Mouse (Mus musculus) kidney, embryonic 14.5 days (tissue): ENCODE results near the gene Dok3. TPM values are rescaled to one million over a fixed set of nuclear protein-coding genes. Genes with fewer than 3 reads are reported as not detected.
"Not testable (repeated sequence)": the region's sequence is repeated elsewhere in the genome, so short reads cannot be mapped to it uniquely, and the experiment has no call there.

ENCODE experiments used
- ATAC-seq: fragments of 200-750 bp; cut with Nextera tagmentation; 2 replicates; pipeline ENCODE4 v1.8.0; 2017; ENCODE audit warnings: moderate number of reproducible peaks, mild to moderate bottlenecking, moderate TSS enrichment, moderate library complexity; ENCODE audit not compliant: low FRiP score, low TSS enrichment
- H3K27ac ChIP-seq: fragments of 300-500 bp; sonication (generic); 2 replicates; pipeline ENCODE4 v1.5.1; 2014; ENCODE audit warnings: low read depth, mild to moderate bottlenecking, low read length, moderate library complexity, mixed read lengths
- H3K27me3 ChIP-seq: fragments of 300-500 bp; sonication (generic); 2 replicates; pipeline ENCODE4 v1.6.1; 2014; ENCODE audit warnings: mild to moderate bottlenecking, low read length; ENCODE audit not compliant: control insufficient read depth, insufficient read depth
- H3K36me3 ChIP-seq: fragments of 300-500 bp; sonication (generic); 2 replicates; pipeline ENCODE4 v1.6.1; 2014; ENCODE audit warnings: low read length, mixed read lengths; ENCODE audit not compliant: control insufficient read depth, insufficient read depth
- H3K4me1 ChIP-seq: fragments of 300-500 bp; sonication (generic); 2 replicates; pipeline ENCODE4 v1.6.1; 2014; ENCODE audit warnings: low read length, mixed read lengths; ENCODE audit not compliant: control insufficient read depth, insufficient read depth
- H3K4me2 ChIP-seq: fragments of 300-500 bp; sonication (generic); replicated peaks from 2 replicates; pipeline ENCODE4 v1.6.1; 2014; ENCODE audit warnings: low read depth, mild to moderate bottlenecking, low read length
- H3K4me3 ChIP-seq: fragments of 300-500 bp; sonication (generic); 2 replicates; pipeline ENCODE4 v1.5.1; 2014; ENCODE audit warnings: mild to moderate bottlenecking, low read length
- H3K9ac ChIP-seq: fragments of 300-500 bp; sonication (generic); 2 replicates; pipeline ENCODE4 v1.6.1; 2014; ENCODE audit warnings: low read depth, mild to moderate bottlenecking, low read length, moderate library complexity
- H3K9me3 ChIP-seq: fragments of 300-500 bp; sonication (generic); 2 replicates; pipeline ENCODE4 v1.6.1; 2016; ENCODE audit warnings: low read length; ENCODE audit not compliant: control insufficient read depth
- WGBS: fragments of 180-500 bp; shearing (Covaris S2); extraction: QIAGEN DNeasy Blood & Tissue Kit; methylation state at CpG from one replicate; pipeline ENCODE4 v1.1.7; 2014; 5-methylcytosine and 5-hydroxymethylcytosine counted together
- polyA plus RNA-seq: library from polyadenylated mRNA; unstranded; fragments of >200 nt; fragmentation: Nextera tagmentation; extraction: Ambion mirVana; gene quantifications from 2 replicates; pipeline ENCODE4 v1.2.1, GENCODE M21; 2014

Dok3 gene
- polyA plus RNA-seq, result 1.9 and 2.2 TPM in 2 replicates

GRCm38 (mm10) chr13:55529198-55529915 lies at the start of gene Dok3:
Gene Dok3 (minus strand): TSS chr13:55529296.
- no peak for ATAC-seq

GRCm38 (mm10) chr13:55578086-55578485 lies 49.0 kb upstream of the Dok3 start:
- Histone ChIP-seq H3K4me2 (no peak overlapping the region), H3K27me3 (no peaks in the 10 kb centered on the region), H3K4me1 (no peaks in the 10 kb centered on the region), H3K9ac (no peak overlapping the region), H3K36me3 (no peaks in the 10 kb centered on the region), H3K4me3 (no peak overlapping the region), H3K9me3 (peaks cover 3% of the 10 kb centered on the region; the same call in 1 of the 2 replicates), H3K27ac (no peak overlapping the region)
- 83% methylated on average over 4 of the region's 4 CpGs for WGBS
- no peak for ATAC-seq

More at GRCm38 (mm10) chr13:55529198-55529915, at the start of gene Dok3:
- peaks cover 52% of the 10 kb centered on the region for H3K36me3 ChIP-seq
- H3K27ac ChIP-seq, result no peak within 1 kb of the TSS
- H3K9me3 ChIP-seq, result no peaks in the 10 kb centered on the region
- no peak within 1 kb of the TSS for H3K4me2 ChIP-seq
- no peak within 1 kb of the TSS for H3K9ac ChIP-seq
- H3K4me3 ChIP-seq, result no peak within 1 kb of the TSS
- H3K4me1 ChIP-seq, result no peaks in the 10 kb centered on the region
- no peaks in the 10 kb centered on the region for H3K27me3 ChIP-seq
- WGBS, result 81% methylated on average over 8 of the region's 8 CpGs

GRCm38 (mm10) chr13:55576872-55577271 lies 47.8 kb upstream of the Dok3 start:
- not testable (repeated sequence) for ATAC-seq, H3K27me3 ChIP-seq, H3K27ac ChIP-seq, H3K4me2 ChIP-seq, H3K9me3 ChIP-seq, H3K9ac ChIP-seq, H3K4me1 ChIP-seq, H3K36me3 ChIP-seq, H3K4me3 ChIP-seq
- 90% methylated on average over 7 of the region's 7 CpGs for WGBS

- 57% methylated on average over 5 of the region's 5 CpGs for WGBS
- Histone ChIP-seq H3K27me3 (no peaks in the 10 kb centered on the region), H3K27ac (no peak overlapping the region), H3K4me2 (no peak overlapping the region), H3K9me3 (peaks cover 3% of the 10 kb centered on the region; the same call in 1 of the 2 replicates), H3K36me3 (no peaks in the 10 kb centered on the region), H3K4me1 (no peaks in the 10 kb centered on the region), H3K9ac (no peak overlapping the region), H3K4me3 (no peak overlapping the region)
- ATAC-seq, result no peak
These were observed 46.8 kb upstream of the Dok3 start for GRCm38 (mm10) chr13:55575932-55576331.

- no peaks in the 10 kb centered on the region for H3K36me3 ChIP-seq
- H3K4me3 ChIP-seq, result no peak overlapping the region
- H3K4me1 ChIP-seq, result peaks cover 4% of the 10 kb centered on the region; the same call in 1 of the 2 replicates
- H3K27ac ChIP-seq, result no peak overlapping the region
- peaks cover 3% of the 10 kb centered on the region; the same call in 1 of the 2 replicates for H3K9me3 ChIP-seq
- 64% methylated on average over 5 of the region's 5 CpGs for WGBS
- H3K4me2 ChIP-seq, result no peak overlapping the region
- no peaks in the 10 kb centered on the region for H3K27me3 ChIP-seq
- H3K9ac ChIP-seq, result no peak overlapping the region
- no peak for ATAC-seq
These were observed 45.2 kb upstream of the Dok3 start for GRCm38 (mm10) chr13:55574321-55574720.

GRCm38 (mm10) chr13:55573432-55573831 lies 44.3 kb upstream of the Dok3 start, which contains the start of gene Tmed9:
Gene Tmed9 (plus strand): TSS chr13:55573732.
- Histone ChIP-seq H3K9me3 (peaks cover 3% of the 10 kb centered on the region; the same call in 1 of the 2 replicates), H3K27me3 (no peaks in the 10 kb centered on the region), H3K9ac (no peak within 1 kb of the TSS), H3K27ac (no peak within 1 kb of the TSS), H3K4me3 (no peak within 1 kb of the TSS), H3K4me1 (peaks cover 8% of the 10 kb centered on the region; the same call in 1 of the 2 replicates), H3K36me3 (peaks cover 3% of the 10 kb centered on the region; the same call in 1 of the 2 replicates), H3K4me2 (no peak within 1 kb of the TSS)
- no peak for ATAC-seq
- 97% methylated on average over 2 of the region's 2 CpGs for whole genome bisulfite sequencing

- H3K4me1 ChIP-seq, result peaks cover 8% of the 10 kb centered on the region; the same call in 1 of the 2 replicates
- 82% methylated on average over 2 of the region's 2 CpGs for WGBS
- no peak overlapping the region for H3K27ac ChIP-seq
- no peak overlapping the region for H3K4me3 ChIP-seq
- no peak overlapping the region for H3K9ac ChIP-seq
- no peaks in the 10 kb centered on the region for H3K27me3 ChIP-seq
- ATAC-seq, result no peak
- H3K4me2 ChIP-seq, result peak overlapping the region; percentile 66
- peaks cover 3% of the 10 kb centered on the region; the same call in 1 of the 2 replicates for H3K9me3 ChIP-seq
- H3K36me3 ChIP-seq, result peaks cover 7% of the 10 kb centered on the region; the same call in 1 of the 2 replicates
These were observed 42.9 kb upstream of the Dok3 start for GRCm38 (mm10) chr13:55571977-55572376.

GRCm38 (mm10) chr13:55571027-55571751 lies 42.1 kb upstream of the Dok3 start, which contains the start of gene Fam193b:
Gene Fam193b (minus strand): TSS chr13:55571120.
- 3% methylated on average over 43 of the region's 47 CpGs for WGBS
- H3K9me3 ChIP-seq, result peaks cover 3% of the 10 kb centered on the region; the same call in 1 of the 2 replicates
- peak; percentile 91 for ATAC-seq
- H3K9ac ChIP-seq, result peak within 1 kb of the TSS; percentile 97
- H3K27ac ChIP-seq, result peak within 1 kb of the TSS; percentile 87
- H3K4me1 ChIP-seq, result peaks cover 8% of the 10 kb centered on the region; the same call in 1 of the 2 replicates
- H3K4me3 ChIP-seq, result peak within 1 kb of the TSS; percentile 97
- H3K4me2 ChIP-seq, result peak within 1 kb of the TSS; percentile 66
- peaks cover 11% of the 10 kb centered on the region; the same call in 1 of the 2 replicates for H3K36me3 ChIP-seq
- H3K27me3 ChIP-seq, result no peaks in the 10 kb centered on the region
